Mouse (Mus musculus) adrenal gland, postnatal 14 days (tissue): ENCODE data around the gene Pno1. TPM values are rescaled to one million over a fixed set of nuclear protein-coding genes. Genes with fewer than 3 reads are reported as not detected.
"Not testable (repeated sequence)": the region's sequence is repeated elsewhere in the genome, so short reads cannot be mapped to it uniquely, and the experiment has no call there.

Source experiments
- DNase-seq: peaks from one replicate; pipeline ENCODE4 v3.0.0; 2021; ENCODE audit warnings: mixed read lengths
- long read RNA-seq, 2 experiments: library from polyadenylated mRNA; stranded (forward); transcript quantifications; one replicate each; pipeline ENCODE4 v2.0.0; 2021
- total RNA-seq: library from RNA; stranded (reverse); gene quantifications from 2 replicates; pipeline ENCODE4 v1.2.3, GENCODE M21; 2021

Gene Pno1
- 40.9 and 46.4 TPM in 2 replicates for total RNA-seq
- long read RNA-seq, experiment 1, transcript Pno1-201 (7 exons, 1,544 nt), result major isoform, 51 of 52 reads
- long read RNA-seq, experiment 1, partial matches to known transcripts, result 1 of 52 reads
- long read RNA-seq, experiment 1, other reads (novel, unspliced or antisense), result 0 of 52 reads
- long read RNA-seq, experiment 2, transcript Pno1-201 (7 exons, 1,544 nt), result major isoform, 35 of 40 reads
- long read RNA-seq, experiment 2, partial matches to known transcripts, result 3 of 40 reads
- long read RNA-seq, experiment 2, other reads (novel, unspliced or antisense), result 2 of 40 reads

DNA sequence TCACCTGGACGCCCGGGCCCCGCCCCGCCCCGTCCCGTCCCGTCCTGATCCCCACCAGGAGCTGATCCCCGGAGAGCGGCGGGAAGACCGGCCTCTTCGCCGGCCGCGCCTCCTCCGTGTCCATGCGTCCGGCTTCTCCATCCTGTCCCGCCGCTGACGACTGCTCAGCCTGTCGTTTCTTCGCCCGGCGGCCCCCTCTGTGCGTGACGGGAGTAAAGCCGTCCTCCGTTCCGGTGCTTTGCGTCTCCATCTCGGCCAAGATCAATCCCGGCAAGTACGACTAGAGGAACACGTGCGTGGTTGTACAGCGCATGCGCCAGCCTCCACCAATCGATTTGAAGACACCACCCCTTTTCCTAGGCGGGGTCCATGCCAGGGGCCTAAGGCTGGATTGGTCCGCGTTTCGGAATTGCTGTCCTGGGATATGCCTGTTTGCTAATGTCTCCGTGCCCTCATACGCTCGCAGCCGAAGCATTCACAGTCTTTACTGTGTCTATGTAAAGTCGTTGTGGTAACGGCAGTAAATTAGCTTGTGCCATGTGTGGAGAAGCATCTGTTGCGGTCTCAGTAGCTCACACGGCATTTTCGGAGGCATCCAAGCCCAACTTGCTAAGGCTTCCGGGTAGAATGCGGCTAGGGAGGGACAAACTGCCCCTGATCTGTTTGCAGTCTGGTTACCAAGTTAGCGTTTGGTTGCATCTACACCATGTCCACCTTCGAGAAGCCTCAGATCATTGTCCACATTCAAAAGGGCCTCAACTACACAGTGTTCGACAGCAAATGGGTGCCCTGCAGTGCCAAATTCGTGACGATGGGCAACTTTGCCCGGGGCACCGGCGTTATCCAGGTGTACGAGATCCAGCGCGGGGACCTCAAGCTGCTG is at the start of gene Pno1:
Gene Pno1 (minus strand): TSS at position 311 of the 883 bp plus-strand sequence.
- peak; percentile 97 for DNase-seq

DNA sequence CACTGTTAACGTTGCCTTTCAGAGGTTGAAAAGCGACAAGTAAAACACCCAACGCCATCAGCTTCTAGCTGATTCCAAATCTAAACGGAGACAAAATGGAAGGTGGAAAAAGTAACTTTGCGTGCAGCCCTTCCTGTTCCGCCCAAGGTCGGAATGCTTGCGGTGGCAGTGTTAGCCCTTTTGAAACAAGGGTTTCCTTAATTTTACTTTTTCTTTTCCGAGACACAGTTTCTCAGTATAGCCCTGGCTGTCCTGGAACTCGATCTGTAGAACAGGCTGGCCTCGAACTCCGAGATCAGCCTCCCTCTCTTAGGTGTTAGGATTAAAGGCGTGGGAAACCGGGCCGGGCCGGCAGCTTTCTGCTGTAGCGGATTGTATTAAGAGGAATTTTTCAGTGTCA is 46.5 kb upstream of the Pno1 start:
- peak; percentile 45 for DNase-seq

DNA sequence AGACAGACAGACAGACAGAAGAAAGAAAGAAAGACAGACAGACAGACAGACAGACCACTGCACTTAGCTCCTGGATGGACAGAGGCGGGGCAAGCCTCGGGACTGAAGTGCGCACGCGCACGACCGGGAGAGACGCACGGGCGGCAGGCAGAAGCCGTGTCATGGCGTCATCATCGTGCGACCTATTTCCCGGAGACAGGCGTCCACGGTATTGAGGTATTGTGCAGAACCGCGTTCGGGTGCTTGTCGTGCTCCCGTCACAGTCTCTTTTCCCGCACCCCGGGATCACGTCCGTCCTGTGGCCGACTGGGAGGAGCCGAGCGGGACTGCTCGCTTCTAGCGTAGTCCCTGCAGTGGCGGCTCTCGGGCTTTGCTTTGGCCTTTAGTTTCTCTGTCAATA is 46.1 kb upstream of the Pno1 start, which contains the start of gene C1d:
Gene C1d (plus strand): TSS at position 137 of the 400 bp plus-strand sequence.
- peak; percentile 97 for DNase-seq

DNA sequence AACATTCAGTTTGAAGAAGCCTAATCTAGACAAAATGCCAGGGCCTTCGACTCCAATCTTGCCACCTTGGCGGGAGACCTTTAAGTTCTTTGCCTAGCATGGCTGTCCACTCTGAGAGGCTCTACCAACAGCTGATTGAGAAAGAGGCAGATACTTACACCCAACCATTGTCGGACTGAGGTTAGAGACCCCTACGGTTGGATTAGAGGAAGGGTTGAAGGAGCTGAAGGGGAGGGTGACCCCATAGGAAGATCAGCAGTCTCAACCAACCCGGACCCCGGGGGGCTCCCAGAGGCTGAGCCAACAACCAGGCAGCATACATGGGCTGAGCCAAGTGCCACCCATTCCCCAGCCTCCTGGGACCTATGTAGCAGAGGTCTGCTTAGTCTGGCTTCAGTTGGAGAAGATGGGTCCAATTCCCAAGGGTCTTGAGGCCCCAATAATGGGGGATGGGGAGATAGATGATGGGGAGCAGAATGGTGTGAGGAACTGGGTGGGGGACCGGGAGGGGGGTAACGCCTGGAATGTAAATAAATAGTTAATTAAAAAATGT is 45.5 kb upstream of the Pno1 start:
- DNase-seq, result peak; percentile 13

DNA sequence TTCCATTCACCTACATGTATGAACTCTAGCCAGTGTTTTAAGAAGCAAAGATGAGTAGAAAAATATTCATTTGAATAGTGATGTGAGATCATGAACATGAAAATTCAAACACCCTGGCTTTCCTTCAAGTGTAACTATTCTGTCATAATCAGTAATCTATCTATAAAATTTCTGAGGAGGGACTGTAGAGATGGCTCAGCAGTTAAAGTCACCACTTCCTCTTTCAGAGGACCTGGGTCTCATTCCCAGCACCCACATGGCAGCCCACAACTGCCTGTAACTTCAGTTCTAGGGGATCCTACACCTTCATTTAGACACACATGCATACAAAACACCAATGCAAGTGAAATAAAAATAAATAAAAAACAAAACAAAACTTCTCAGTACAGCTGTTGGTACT is 37.3 kb upstream of the Pno1 start:
- no peak for DNase-seq

DNA sequence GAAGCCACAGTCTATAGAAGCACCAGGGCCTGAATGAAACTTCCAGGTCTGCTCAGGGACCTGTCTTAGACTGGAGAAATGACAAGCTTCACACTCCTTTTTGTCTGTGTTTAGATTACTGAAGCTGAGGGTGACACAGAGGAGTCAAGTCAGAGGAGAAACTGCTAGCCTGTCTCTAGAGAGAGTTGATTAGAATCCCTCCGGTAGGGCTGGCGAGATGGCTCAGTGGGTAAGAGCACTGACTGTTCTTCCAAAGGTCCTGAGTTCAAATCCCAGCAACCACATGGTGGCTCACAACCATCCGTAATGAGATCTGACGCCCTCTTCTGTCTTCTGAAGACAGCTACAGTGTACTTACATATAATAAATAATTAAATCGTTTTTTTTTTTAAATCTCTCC is 27.2 kb upstream of the Pno1 start:
- not testable (repeated sequence) for DNase-seq

DNA sequence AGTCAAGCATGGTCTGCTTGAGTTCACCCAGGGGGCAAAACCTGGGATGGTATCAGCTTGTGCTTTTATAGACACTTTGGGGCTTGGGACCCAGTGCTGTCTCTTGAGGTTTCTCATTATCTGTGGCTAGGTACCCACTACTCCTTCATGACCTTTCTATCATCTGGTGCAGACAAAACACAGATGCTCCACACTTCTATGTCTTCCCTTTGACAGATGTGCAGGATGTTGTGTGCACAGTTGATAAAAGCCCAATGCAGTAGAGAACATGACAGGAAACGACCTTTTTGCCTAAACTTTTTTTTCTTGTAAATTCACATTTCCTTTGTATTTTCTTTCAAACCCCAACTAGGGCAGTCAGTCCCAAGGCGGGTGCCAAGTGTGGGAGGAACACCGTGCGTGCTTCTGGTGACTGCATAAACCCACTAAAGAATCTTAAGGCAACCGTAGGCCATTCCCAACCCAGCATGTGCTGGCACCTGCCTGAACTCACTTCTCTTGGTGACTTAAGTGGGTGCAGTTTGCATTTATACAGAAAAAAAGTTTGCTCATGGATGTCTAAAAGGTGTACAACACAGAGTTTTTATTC is 25.2 kb upstream of the Pno1 start:
- DNase-seq, result no peak

DNA sequence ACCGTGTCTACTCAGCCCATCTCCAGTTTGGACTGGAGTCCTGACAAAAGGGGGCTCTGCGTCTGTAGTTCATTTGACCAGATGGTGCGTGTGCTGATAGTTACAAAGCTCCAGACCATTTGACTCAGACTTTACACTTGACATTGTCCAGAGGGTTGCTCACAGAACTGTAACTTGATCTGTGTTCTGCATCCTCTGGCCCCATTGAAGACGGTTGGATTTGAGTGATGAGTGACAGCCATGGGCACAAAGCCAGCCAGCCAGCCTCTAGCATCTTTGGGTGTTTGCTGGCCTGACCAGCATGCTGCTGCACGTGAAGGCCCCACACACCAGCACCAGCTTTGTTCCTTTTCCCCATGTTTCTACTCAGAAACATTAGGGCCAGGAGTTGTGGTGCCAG is 21.4 kb upstream of the Pno1 start:
- DNase-seq, result no peak

DNA sequence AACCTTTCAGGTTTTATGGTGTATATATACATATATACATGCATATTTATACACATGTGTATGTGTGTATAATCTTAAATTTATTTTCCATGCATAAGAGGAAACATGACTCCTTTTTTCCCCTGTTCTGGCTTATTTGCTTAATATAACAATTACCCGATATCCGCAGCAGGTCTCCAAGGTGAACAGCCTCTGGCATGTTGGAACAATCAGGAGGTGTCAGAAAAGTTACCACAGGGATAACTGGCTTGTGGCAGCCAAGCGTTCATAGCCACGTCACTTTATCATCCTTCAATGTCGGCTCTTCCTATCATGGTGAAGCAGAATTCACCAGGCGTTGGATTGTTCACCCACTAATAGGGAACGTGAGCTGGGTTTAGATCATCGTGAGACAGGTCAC is 9.8 kb upstream of the Pno1 start:
- DNase-seq, result no peak

DNA sequence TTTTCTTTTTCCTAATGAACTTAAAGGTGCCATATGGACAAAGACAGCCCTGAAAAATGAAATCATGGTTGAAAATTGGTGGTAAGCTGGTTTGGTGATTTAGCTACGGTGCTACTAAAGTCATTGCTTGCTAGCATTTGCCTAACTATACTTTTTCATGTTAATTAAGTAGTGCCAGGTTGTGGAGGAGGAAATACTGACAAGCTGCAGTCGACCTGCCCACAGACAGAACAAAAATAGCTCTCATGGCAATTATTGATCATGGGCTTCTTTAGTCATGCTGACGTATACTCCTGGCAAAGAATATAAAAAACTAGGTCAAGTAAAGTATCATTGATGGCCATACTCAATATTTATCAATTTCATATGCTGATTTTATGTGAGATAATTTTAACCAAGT is 4.1 kb upstream of the Pno1 start:
- no peak for DNase-seq

DNA sequence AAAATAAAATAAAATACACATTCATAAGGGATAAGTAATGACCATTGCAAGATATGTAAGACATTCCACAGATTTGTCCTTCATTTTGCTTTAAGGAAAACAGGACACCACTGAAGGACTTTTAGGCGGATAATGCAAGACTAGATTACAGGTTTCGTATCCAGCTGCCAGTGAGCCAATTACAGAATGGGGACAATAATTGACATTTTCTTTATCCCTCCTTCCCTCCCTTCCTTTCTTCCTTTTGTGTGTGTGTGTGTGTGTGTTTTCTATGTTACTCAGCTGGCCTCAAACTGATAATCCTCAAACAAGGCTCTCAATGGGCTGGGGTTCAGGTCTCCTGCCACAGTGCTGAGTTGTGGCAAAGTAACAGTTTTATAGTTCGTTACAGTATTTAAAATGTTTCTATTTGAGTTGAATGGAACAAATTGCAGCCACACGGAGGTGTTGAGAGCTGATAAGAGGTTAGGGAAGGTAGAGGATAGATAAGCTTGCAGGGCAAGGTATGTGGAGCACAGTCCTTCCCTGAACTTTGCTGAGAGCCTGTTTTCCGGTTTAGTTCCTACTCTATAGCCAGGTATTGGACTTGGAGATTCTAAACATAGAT is 1.6 kb upstream of the Pno1 start:
- DNase-seq, result no peak

DNA sequence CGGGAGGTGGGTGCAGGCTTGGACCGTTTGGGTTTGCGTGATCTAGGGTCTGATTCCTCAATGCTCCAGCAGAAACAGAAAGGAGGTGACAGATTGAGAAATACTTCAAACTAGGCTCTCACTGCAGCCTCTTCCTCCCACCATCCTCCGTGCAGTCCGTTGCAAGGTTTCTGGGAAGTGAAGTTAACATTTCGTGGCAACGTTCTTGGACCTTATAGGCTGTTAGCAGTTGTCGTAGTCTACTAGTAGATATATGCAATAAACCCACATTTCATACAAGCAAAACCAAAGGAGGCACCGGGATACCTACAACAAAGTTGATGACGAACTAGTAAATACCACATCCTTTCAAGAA is 750 bp upstream of the Pno1 start:
- DNase-seq, result no peak

DNA sequence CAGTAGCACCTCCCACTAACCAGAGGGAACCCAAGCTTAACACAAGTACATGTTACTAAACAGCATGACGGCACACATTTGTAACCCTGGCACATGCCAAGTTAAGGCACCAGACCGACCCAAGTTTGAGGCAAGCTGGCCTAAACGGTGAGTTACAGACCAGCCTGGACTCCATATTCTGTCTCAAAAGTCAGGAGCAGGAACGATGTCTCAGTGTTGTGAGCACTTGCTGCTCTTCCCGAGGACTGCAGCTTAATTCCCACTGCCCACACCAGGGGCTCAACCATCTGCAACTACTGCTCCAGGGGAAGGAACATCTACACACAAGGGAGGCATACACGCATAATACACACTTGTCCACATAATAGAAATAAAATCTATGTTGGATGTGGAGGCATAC is 8.9 kb downstream of the Pno1 start:
- no peak for DNase-seq

DNA sequence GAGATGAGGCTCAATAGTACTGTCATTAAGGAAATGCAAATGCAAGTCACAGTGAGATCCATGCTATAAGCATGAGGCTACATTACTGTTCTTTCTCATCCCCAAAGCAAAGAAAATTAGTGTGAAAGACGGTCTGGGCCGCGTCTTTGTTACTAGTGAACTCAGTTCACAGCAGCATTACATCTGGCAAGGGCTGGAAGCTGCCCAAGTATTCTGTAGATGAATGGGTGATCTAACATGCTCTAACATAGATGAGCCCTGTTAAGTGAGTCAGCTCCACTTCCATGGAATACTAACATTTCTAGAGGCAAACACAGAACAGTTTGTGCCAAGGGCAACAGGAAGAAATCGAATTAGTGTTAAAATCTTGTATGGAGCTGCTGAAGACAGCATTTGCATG is 10.4 kb downstream of the Pno1 start:
- DNase-seq, result no peak

DNA sequence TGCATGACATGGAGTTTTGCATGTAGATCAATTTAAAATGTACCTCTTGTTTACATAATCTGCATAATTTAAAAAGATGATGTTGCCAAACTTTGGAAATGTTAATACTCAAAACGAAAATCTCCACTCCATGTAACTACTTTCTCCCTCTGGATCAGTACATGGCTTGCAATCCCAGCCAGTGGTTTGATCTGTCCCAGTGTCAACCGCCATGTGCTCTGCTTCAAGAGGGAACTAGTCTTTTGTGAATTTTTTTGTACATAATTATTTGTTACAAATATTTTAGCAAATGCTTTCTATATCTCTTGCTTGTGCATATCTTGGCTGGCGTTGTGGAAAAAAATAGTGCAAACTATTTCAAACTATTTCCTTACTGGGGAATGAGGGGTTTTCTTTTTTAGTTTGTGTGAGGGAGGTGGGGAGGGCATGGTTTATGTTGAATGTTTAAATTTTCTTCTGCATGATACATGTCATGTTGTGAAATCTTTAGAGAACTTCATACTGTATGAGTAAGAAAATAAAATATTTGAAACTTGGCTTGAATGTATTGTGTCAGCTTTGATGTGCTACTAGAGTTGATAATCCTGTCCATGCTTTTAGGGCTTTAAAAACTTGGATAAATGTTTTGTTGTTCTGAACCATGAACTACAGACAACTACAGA is 11.4 kb downstream of the Pno1 start:
- no peak for DNase-seq

DNA sequence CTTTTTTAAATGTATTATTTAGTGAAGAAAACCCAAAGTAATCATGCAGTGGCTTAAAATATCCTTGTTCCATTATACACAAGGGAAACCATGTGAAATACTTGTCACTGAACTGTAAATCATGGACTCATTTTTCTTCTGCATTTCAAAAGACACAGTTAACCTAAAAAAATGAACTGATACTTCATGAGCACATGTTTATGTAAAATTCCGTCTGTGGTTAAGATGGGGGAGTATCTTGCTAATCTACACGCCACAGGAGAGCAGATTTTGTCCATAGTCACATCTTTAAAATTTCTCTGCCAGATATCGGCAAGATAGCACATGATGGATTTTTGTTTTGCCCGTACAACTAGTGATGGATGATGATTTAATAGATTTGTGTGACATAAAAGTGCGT is 12.2 kb downstream of the Pno1 start:
- no peak for DNase-seq

DNA sequence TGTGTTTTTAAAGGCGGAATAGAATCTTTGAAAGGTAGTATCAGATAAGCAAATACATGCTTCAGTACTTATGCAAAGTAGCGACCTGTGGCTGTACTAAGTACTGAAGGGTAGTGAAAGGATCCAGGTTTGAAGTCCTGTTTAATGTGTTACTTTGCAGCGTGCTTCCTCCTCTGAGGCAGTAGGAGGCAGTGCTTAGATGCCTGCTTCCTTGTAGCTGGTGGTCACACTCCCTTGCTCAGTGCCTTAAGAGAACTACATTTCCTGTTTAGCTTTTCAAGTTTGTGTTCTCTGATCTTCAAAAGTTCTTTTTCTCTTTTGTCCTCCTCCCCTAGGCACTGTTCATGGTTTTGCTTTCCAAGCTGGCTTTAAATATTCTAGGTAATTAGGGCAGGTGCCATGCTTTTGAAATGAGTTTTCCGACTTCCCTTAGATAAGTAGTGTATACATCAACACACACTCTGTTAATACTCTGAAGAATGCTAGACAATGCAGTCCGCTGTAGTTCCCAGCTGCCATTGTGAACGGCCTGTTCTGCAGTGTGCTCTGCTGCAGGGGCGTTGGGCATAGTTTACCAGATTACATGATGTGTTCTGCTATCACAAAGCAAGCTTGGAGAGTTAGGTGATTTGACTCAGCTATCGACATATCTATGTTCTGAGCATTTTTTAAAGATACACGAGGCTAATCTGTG is 19.1 kb downstream of the Pno1 start:
- no peak for DNase-seq

DNA sequence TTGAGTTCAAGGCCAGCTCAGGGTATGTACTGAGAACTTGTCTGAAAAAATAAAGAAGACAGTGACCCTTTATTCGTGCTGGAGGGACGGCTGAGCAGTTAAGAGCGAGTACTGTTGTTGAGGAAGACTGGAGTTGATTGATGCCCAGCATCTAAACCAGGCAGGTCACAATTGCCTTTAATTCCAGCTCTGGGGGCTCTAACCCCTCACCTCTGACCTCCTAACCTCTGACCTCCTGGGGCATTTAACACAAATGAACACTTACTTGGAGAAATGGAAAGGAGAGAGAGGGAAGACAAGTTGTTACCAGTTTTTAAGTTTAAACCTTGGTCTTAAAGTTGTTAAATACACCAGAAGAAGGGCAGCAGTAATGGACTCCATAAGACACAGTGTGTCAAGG is 22.6 kb downstream of the Pno1 start:
- no peak for DNase-seq

DNA sequence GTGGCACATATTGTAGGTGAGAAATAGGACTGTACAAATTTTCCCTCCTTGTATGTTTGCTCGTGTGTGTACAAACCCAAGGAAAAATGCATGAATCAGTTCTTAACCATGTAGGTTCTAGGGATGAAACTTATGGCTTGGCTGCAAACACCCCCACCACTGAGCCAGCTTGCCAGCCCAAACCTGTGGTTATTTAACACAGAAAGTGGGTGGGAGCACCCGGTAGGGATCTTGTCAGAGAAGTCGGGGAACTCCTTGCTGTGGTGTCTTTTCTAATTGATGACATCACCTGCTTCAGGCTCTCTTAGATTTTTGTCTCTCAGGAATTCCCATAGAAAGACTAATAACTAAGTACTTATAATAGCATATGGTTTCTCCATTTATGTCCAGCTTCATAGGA is 23.7 kb downstream of the Pno1 start:
- DNase-seq, result no peak

DNA sequence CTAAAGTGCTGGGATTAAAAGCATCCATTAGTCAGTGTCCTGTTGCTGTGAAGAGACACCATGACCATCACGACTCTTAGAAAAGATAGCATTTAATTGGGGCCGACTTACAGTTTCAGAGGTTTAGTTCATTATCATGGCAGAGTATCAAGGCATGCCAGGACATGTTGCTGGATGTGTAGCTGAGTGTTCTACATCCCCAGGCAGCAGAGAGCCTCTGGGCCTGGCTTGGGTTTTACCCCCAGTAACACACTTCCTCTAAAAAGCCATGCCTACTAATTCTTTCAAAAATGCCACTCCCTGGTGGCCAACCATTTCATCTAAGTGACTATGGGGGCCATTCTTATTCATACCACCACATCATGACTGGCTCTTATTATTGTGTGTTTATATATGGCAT is 28.2 kb downstream of the Pno1 start:
- DNase-seq, result no peak

DNA sequence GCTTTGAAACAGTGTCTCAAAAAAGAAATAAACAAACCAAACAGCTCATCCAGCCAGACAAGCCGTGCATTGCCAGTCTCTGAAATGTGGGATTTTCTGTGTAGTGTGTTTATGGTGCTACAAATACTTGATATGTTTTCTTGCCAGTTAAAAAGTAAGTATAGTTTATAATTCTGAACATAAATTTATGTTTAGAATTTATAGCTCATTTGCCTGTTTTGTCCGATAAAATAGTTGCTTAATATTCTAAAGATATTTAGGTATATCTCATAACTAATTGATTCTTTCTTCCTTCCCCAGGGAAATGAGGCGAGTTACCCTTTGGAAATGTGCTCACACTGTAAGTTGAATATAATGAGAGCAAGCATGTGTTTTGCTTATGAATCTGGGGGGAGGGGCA is 29.6 kb downstream of the Pno1 start, which contains the start of gene Wdr92:
Gene Wdr92 (plus strand): TSS at position 301 of the 400 bp plus-strand sequence.
- DNase-seq, result no peak
